In genomic region chr11:118254159-118254951, GRCm38 (mm10) we compare ENCODE assay signal across 8 mouse cellular contexts. TPM values are rescaled to one million over a fixed set of nuclear protein-coding genes. Genes with fewer than 3 reads are reported as not detected.
DNase-seq lines count a peak whose midpoint lies in the region; ATAC-seq lines count a peak whose summit lies in the region.

No protein-coding gene starts in this region.

- no peak for ATAC-seq in heart, embryonic 15.5 days (replicated peaks; ENCODE audit: insufficient number of reproducible peaks, insufficient read depth, low FRiP score, low read depth)
- peak; percentile 68 for ATAC-seq in lung, embryonic 16.5 days (ENCODE audit: low read depth)

- no peak overlapping the region for H3K9ac ChIP-seq in heart, embryonic 15.5 days
- no peak overlapping the region for H3K9ac ChIP-seq in lung, embryonic 16.5 days (ENCODE audit: low read length)

- no peaks in the 10 kb centered on the region for H3K27me3 ChIP-seq in heart, embryonic 15.5 days
- H3K27me3 ChIP-seq in lung, embryonic 16.5 days (ENCODE audit: control insufficient read depth, insufficient read depth, low read depth, low read length), result no peaks in the 10 kb centered on the region

- H3K9me3 ChIP-seq in heart, embryonic 15.5 days (replicated peaks), result no peaks in the 10 kb centered on the region
- no peaks in the 10 kb centered on the region for H3K9me3 ChIP-seq in lung, embryonic 16.5 days (ENCODE audit: control insufficient read depth, low read length)

- peak overlapping the region; percentile 66 for H3K27ac ChIP-seq in heart, embryonic 15.5 days
- H3K27ac ChIP-seq in lung, embryonic 16.5 days (ENCODE audit: low read length), result peak overlapping the region; percentile 84

- H3K4me1 ChIP-seq in heart, embryonic 15.5 days (replicated peaks), result peaks cover 30% of the 10 kb centered on the region
- peaks cover 20% of the 10 kb centered on the region for H3K4me1 ChIP-seq in lung, embryonic 16.5 days (replicated peaks; ENCODE audit: control insufficient read depth, insufficient read depth, low read length)

- 54% methylated on average over 15 of the region's 15 CpGs for WGBS in heart, embryonic 15.5 days
- 18% methylated on average over 15 of the region's 15 CpGs for WGBS in lung, embryonic 16.5 days

- no peak overlapping the region for H3K4me3 ChIP-seq in heart, embryonic 15.5 days
- H3K4me3 ChIP-seq in lung, embryonic 16.5 days (ENCODE audit: low read length), result no peak overlapping the region

- peak; percentile 65 to 71 for DNase-seq in spleen, postnatal 36 days (ENCODE audit: low spot score in 2 of 2)
- DNase-seq in spleen, postnatal 4 days (ENCODE audit: low spot score in 2 of 2), result no peak
- peak; percentile 60 to 92 for DNase-seq in cerebellum, postnatal 25 days
- peak; percentile 83 to 84 for DNase-seq in kidney, postnatal 36 days
- peak; percentile 73 for DNase-seq in right cerebral cortex, postnatal 4 days
- no peak for DNase-seq in embryo, embryonic 9.5 days (ENCODE audit: extremely low spot score)

- peaks cover 21% of the 10 kb centered on the region; the same call in 1 of the 2 replicates for H3K36me3 ChIP-seq in heart, embryonic 15.5 days
- H3K36me3 ChIP-seq in lung, embryonic 16.5 days (ENCODE audit: control insufficient read depth, insufficient read depth, low read length), result peaks cover 21% of the 10 kb centered on the region

- no peak overlapping the region for H3K4me2 ChIP-seq in heart, embryonic 15.5 days
- no peak overlapping the region for H3K4me2 ChIP-seq in lung, embryonic 16.5 days (ENCODE audit: low read depth, low read length)

RNA-seq across cellular contexts. Expression of gene Cyth1, which starts 6.0 kb away (rescaled TPM):
- 18.0 and 24.4 TPM in 2 replicates for polyA plus RNA-seq in heart, embryonic 15.5 days (2015; fragmentation: Nextera tagmentation; extraction: Ambion mirVana)
- polyA plus RNA-seq in lung, embryonic 16.5 days (2015; fragmentation: Nextera tagmentation; extraction: Ambion mirVana), result 14.1 and 14.4 TPM in 2 replicates

RNA-seq across cellular contexts. Expression of gene Usp36, which starts 35.7 kb away (rescaled TPM):
- polyA plus RNA-seq in heart, embryonic 15.5 days (2015; fragmentation: Nextera tagmentation; extraction: Ambion mirVana), result 11.6 and 16.7 TPM in 2 replicates
- polyA plus RNA-seq in lung, embryonic 16.5 days (2015; fragmentation: Nextera tagmentation; extraction: Ambion mirVana), result 17.9 and 18.2 TPM in 2 replicates

Comparison
In these comparisons a context has a peak if more than half of its experiments do, and no peak if none do; other contexts are left out.
1. DNase-seq: peak in spleen, postnatal 36 days (2 of 2), cerebellum, postnatal 25 days (2 of 2), kidney, postnatal 36 days (2 of 2) and right cerebral cortex, postnatal 4 days (single experiment); none in spleen, postnatal 4 days (0 of 2) and embryo, embryonic 9.5 days (single experiment).